Mouse (Mus musculus) activated CD4-positive, CD25-positive, alpha-beta regulatory T cell (primary cell): ENCODE results near the gene Phactr4. TPM values are rescaled to one million over a fixed set of nuclear protein-coding genes. Genes with fewer than 3 reads are reported as not detected.

Experiments
- polyA plus RNA-seq, 2 experiments: library from polyadenylated mRNA; unstranded; fragments of 100-300 nt; shearing (Covaris generic); gene quantifications; one replicate each; pipeline ENCODE4 v1.2.1; 2017

Gene Phactr4
- polyA plus RNA-seq: 1 to 10 TPM; 2.7 to 4.4 TPM

DNA sequence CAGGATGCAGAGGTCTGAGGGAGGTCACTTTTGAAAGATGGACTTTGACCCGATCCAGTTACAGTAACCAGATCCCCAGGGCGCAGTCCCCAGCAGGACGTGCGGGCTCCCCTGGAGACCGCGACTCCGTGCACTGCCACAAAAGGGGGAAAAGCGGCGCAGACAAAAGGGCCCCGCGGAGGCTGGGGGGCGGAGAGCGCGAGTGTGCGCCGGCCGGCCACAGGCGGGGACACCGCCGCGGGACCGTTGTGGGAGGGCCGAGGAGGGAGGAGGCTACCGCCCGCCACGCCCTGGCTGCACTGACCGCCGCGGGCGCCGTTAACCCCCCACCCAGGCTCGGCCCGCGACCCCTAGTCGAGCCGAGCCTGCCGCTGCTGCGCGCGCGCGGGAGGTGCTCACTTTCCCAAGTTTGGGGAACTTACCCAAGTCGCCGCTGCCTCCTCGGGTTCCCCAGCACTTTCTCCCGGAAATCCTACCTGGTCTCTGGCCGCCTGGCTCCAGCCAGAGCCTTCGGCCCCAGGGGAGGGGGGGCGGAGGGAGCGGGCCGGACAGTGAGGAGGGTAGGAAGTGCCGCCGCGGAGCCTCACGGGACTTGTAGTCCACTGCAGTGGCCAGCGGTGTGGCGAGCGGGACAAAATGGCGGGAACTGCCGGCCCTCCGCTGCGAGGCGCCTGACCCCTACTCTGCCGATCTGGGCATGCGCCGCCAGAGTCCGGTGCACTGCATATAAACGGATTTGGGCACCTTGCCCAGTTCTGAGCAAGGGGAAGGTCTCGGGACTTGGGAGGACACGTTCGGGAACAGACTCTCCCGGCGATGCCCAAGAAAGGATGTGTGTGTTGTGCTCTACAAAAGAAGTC, at the start of gene Phactr4:
Gene Phactr4, minus strand, starts transcription at position 567 of the 860 bp plus-strand sequence.

DNA sequence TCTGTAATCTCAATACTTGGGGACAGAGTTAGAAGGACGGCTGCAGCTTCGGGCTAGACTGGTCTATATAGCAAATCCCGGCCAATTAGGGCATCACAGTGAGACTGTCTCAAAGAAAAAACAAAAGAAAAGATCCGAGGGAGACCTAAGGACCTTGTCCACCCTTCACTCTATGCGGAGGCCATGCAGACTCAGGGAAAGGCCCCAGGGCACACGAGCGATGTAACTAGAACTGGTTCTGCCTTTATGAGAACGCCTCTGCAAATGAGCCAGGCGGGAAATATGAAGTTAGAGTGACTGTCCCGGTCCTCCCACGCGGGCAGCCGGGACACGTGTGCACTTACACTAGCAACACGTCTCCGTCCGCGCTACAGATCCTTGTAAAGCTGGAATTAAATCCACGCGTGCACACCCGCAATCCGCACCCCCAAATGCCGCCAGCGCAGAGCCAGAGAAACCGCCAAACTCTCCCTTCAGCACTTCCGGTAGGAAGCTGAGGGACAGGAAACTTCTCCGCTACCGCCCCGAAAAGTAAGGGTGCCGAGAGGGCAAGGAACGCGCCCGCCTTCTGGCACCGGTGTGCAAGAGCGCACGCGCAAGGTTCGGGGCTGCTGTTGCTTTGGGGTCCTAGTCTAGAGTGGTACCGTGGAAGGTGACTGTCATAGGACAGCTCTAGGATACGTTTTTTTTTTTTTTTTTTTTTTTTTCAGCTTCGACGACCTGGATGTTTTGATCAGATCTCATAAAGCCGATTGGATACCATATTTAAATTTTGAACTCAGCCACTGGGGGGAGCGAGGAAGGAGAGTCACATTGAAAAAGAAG, 41.4 kb upstream of the Phactr4 start, which contains the start of gene Med18:
Gene Med18, minus strand, starts transcription at position 492 of the 825 bp plus-strand sequence.

DNA sequence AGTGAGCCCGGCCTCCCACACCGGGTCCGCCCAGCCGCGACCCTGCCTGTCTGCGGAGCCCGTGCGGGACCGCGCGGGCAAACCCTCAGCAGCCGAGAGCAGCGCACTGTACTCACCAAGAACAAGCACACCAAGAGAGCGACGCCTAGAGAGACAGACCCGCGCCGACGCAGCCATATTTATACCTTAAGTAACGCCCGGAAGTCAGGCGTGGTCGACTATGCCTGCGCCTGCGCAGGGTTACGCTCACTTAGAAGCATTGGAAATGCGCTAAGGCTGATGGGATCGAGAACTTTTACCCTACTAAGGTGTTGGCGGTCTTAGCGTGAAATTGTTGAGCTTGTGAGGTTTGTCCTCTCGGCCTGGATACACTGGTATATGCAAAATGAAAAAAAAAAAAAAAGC, 68.8 kb downstream of the Phactr4 start, which contains the start of gene Rcc1:
Gene Rcc1, minus strand, starts transcription at position 125 of the 405 bp plus-strand sequence.

DNA sequence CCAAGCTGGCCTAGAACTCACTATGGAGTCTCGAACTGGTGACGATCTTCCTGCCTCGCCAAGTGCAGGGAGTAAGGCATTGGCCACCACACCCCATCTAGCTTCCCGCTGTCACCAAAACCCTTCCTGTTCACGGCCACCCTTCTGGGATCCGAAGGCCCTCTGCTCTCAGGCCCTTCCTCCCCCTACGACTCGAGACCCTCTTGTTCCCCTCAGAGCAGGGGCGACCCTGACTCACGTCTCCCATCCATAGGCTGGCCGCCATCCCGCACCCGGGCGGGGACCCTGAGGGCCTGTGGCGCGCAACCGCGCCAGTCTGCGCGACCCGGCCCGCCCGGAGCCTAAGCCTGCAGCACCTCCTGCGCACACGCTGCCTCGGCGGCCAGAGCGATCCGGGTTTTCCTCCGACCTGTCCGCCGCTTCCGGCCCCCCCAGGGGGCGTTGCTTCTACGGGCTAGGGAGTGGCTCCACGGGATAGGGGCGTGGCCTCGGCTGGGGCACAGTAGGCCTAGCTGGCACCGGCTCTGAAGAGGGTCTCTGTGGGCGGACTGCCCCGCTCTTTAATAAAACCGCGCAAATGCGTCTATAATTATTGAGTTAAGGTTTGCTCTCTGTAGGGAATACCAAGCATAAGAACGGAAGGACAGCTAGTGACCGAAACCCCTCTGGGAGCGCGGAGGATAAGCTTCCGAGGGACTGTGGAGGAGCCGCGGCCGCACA, 93.0 kb downstream of the Phactr4 start, which contains the start of gene Trnau1ap:
Gene Trnau1ap, minus strand, starts transcription at position 424 of the 720 bp plus-strand sequence.

Other genes with a start within 250 kb of the Phactr4 start
- gene Ythdf2, start 210.2 kb downstream of the Phactr4 start, polyA plus RNA-seq: 100 to 1,000 TPM; 107 to 122 TPM
- 1 to 10 TPM; 4.1 to 6.0 TPM for gene Gmeb1, start 160.9 kb downstream of the Phactr4 start, polyA plus RNA-seq
- 10 to 100 TPM; 75.5 to 80.7 TPM for gene Taf12, start 148.1 kb downstream of the Phactr4 start, polyA plus RNA-seq
- gene Rab42, start 119.1 kb downstream of the Phactr4 start, polyA plus RNA-seq: 1 to 10 TPM in 1 of 2 experiments, not detected in 1; 1.1 TPM
- 10 to 100 TPM; 58.3 to 64.4 TPM for gene Trnau1ap, start 93.0 kb downstream of the Phactr4 start, polyA plus RNA-seq
- gene Rcc1, start 68.9 kb downstream of the Phactr4 start, polyA plus RNA-seq: 10 to 100 TPM; 29.3 to 33.4 TPM
- gene Med18, start 41.4 kb upstream of the Phactr4 start, polyA plus RNA-seq: 10 to 100 TPM; 20.6 to 21.7 TPM
- 10 to 100 TPM in 1 of 2 experiments, 1 to 10 TPM in 1; 3.0 to 13.9 TPM for gene Sesn2, start 88.0 kb upstream of the Phactr4 start, polyA plus RNA-seq
- 100 to 1,000 TPM; 201 to 250 TPM for gene Atpif1, start 111.2 kb upstream of the Phactr4 start, polyA plus RNA-seq
- gene Dnajc8, start 113.1 kb upstream of the Phactr4 start, polyA plus RNA-seq: 100 to 1,000 TPM; 211 to 287 TPM
- gene Ptafr, start 141.6 kb upstream of the Phactr4 start, polyA plus RNA-seq: 1 to 10 TPM in 1 of 2 experiments, under 1 TPM in 1; 0.23 to 1.5 TPM
- gene Eya3, start 216.5 kb upstream of the Phactr4 start, polyA plus RNA-seq: 10 to 100 TPM; 23.2 to 39.6 TPM